Mouse (Mus musculus): ENCODE measurements at regions not wholly inside any gene's neighbourhood (a gene's known extent, or its start where the extent isn't known, plus 50 kb on each side); places are given as distances from the start of the nearest gene placed in this dataset.

GRCm38 (mm10) chr2:179007766-179008165 is 434.5 kb upstream of the Cdh4 start:
- DNase-seq (ENCODE audit: low spot score in 2 of 2): no peak
- H3K27ac ChIP-seq: no peak overlapping the region
- no peak for TF ChIP-seq CTCF (conservative IDR thresholded peaks at IDR 0.05)
- H3K4me3 ChIP-seq: no peak overlapping the region

- Histone ChIP-seq H3K27ac (no peak overlapping the region), H3K4me3 (no peak overlapping the region)
- no peak for TF ChIP-seq CTCF (conservative IDR thresholded peaks at IDR 0.05)
- DNase-seq (ENCODE audit: low spot score in 2 of 2): no peak
These were observed 428.2 kb upstream of the Cdh4 start for GRCm38 (mm10) chr2:179013891-179014593.

- no peak overlapping the region for H3K4me3 ChIP-seq
These were observed 419.5 kb upstream of the Cdh4 start for GRCm38 (mm10) chr2:179022675-179023194.

GRCm38 (mm10) chr2:179024225-179024624 is 418.0 kb upstream of the Cdh4 start:
- TF ChIP-seq CTCF (conservative IDR thresholded peaks at IDR 0.05): no peak
- Histone ChIP-seq H3K4me3 (no peak overlapping the region), H3K27ac (no peak overlapping the region)
- no peak for DNase-seq (ENCODE audit: low spot score in 2 of 2)

More at GRCm38 (mm10) chr2:179022675-179023194, 419.5 kb upstream of the Cdh4 start:
- no peak overlapping the region for H3K27ac ChIP-seq
- no peak for TF ChIP-seq CTCF (conservative IDR thresholded peaks at IDR 0.05)
- no peak for DNase-seq (ENCODE audit: low spot score in 2 of 2)

- H3K27ac ChIP-seq: no peak overlapping the region
- no peak overlapping the region for H3K4me3 ChIP-seq
- DNase-seq (ENCODE audit: low spot score in 2 of 2): no peak
- no peak for TF ChIP-seq CTCF (conservative IDR thresholded peaks at IDR 0.05)
These were observed 409.1 kb upstream of the Cdh4 start for GRCm38 (mm10) chr2:179033171-179033570.

- H3K4me3 ChIP-seq: no peak overlapping the region
- peak in 1 of 2 experiments; percentile 16 for DNase-seq (ENCODE audit: low spot score in 2 of 2)
- no peak overlapping the region for H3K27ac ChIP-seq
- peak; percentile 30 for TF ChIP-seq CTCF (conservative IDR thresholded peaks at IDR 0.05)
These were observed 406.8 kb upstream of the Cdh4 start for GRCm38 (mm10) chr2:179035446-179035845.

- Histone ChIP-seq H3K4me3 (no peak overlapping the region), H3K27ac (no peak overlapping the region)
- TF ChIP-seq CTCF (conservative IDR thresholded peaks at IDR 0.05): no peak
- no peak for DNase-seq (ENCODE audit: low spot score in 2 of 2)
These were observed 402.5 kb upstream of the Cdh4 start for GRCm38 (mm10) chr2:179039697-179040096.

GRCm38 (mm10) chr2:179043671-179044070 is 398.6 kb upstream of the Cdh4 start:
- DNase-seq (ENCODE audit: low spot score in 2 of 2): peak; percentile 37 to 46
- peak overlapping the region; percentile 36; the same call in 1 of the 2 replicates for H3K27ac ChIP-seq
- TF ChIP-seq CTCF (conservative IDR thresholded peaks at IDR 0.05): no peak
- H3K4me3 ChIP-seq: no peak overlapping the region

- Histone ChIP-seq H3K27ac (no peak overlapping the region), H3K4me3 (no peak overlapping the region)
- DNase-seq (ENCODE audit: low spot score in 2 of 2): no peak
- no peak for TF ChIP-seq CTCF (conservative IDR thresholded peaks at IDR 0.05)
These were observed 396.9 kb upstream of the Cdh4 start for GRCm38 (mm10) chr2:179045361-179045760.

GRCm38 (mm10) chr2:179054441-179054840 is 387.8 kb upstream of the Cdh4 start:
- no peak overlapping the region for H3K4me3 ChIP-seq
- H3K27ac ChIP-seq: no peak overlapping the region
- TF ChIP-seq CTCF (conservative IDR thresholded peaks at IDR 0.05): no peak
- DNase-seq (ENCODE audit: low spot score in 2 of 2): peak; percentile 21 to 27

GRCm38 (mm10) chr2:179064616-179065015 is 377.6 kb upstream of the Cdh4 start:
- no peak for TF ChIP-seq CTCF (conservative IDR thresholded peaks at IDR 0.05)
- no peak for DNase-seq (ENCODE audit: low spot score in 2 of 2)
- Histone ChIP-seq H3K27ac (no peak overlapping the region), H3K4me3 (no peak overlapping the region)

- H3K27ac ChIP-seq: no peak overlapping the region
- no peak overlapping the region for H3K4me3 ChIP-seq
- no peak for DNase-seq (ENCODE audit: low spot score in 2 of 2)
- TF ChIP-seq CTCF (conservative IDR thresholded peaks at IDR 0.05): no peak
These were observed 372.7 kb upstream of the Cdh4 start for GRCm38 (mm10) chr2:179069520-179069919.

- no peak overlapping the region for H3K27ac ChIP-seq
- DNase-seq (ENCODE audit: low spot score in 2 of 2): peak in 1 of 2 experiments; percentile 36
- no peak overlapping the region for H3K4me3 ChIP-seq
- peak; percentile 76 for TF ChIP-seq CTCF (conservative IDR thresholded peaks at IDR 0.05)
These were observed 371.9 kb upstream of the Cdh4 start for GRCm38 (mm10) chr2:179070346-179070745.
